Mouse (Mus musculus) layer of hippocampus, adult 9-11 months (tissue): ENCODE data around the gene Ntng1.

Experiments
- DNase-seq: peaks from one replicate; pipeline ENCODE4 v3.0.0; 2022

Gene Ntng1

DNA sequence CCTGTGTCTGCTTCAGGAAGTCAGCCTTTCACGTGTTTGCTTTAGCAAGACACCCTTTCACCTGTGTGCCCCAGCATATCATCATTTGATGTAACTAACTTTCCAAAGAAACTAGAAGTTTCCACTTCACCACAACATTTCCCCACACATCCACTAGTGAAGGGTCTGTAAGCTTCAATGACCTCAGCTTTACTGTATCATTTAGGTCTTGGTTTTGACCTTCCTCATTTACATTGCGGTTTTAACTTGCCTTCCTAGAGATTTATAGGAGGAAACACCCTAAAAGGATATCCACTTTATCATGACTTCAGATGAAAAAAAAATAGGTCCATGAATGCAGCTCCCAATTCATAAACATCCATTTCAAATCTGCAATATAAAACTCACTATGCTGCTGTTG lies 89.7 kb downstream of the Ntng1 start:
- DNase-seq, result no peak

DNA sequence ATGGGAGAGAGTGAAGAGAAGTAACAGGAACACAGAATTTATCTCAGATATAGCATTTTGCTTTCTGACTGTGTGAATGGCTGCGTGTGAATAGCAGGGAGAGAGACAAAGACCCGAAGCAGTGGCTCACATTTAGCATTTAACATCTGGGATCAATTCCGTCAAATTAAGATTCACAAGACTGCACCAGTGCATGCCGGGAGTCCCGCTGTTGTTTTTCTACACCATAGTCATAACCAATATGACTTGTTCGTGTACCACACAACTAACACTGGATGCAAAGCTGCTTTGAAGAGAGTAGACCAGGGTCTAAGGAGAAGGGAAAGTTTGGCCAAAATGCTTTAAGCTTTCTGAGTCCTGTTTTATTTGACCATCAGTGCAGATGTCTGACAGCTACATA lies 95.7 kb downstream of the Ntng1 start:
- DNase-seq, result no peak

DNA sequence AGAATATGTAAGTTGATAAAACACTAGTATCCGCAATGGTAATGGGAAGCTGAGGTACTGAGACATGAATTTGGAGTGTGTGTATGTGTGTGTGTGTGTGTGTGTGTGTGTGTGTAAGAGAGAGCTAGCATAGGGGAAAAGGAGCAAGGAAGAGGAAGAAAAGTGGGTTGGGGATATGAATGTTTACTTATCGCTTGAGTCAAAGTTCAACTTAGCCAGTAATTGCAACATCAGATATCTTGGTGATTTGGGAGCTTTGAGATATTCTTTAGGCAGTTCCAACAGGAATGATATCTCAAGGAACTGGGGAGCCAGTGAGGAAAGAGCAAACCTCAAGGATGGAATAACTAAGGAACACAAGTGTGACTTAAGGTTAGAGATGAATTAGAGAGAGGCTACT lies 97.1 kb downstream of the Ntng1 start:
- no peak for DNase-seq

DNA sequence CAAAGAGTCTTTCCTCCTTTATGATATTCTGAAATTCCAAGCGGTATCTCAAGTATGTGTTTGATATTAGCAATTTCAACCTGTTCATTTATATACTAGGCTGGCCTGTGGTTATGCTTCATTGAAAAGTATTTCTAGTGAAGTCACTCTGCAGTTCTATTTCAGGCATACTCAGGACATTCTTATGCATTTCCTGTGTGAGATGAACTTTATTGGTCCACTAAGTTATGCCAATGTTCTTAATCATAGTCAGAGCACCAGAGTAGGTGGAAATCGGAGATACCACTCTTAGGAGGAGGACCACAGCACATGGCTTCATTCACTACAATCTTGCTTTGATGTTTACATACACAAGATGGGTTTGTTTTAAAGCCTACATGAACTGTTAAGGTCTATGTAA lies 99.6 kb downstream of the Ntng1 start:
- DNase-seq, result no peak

DNA sequence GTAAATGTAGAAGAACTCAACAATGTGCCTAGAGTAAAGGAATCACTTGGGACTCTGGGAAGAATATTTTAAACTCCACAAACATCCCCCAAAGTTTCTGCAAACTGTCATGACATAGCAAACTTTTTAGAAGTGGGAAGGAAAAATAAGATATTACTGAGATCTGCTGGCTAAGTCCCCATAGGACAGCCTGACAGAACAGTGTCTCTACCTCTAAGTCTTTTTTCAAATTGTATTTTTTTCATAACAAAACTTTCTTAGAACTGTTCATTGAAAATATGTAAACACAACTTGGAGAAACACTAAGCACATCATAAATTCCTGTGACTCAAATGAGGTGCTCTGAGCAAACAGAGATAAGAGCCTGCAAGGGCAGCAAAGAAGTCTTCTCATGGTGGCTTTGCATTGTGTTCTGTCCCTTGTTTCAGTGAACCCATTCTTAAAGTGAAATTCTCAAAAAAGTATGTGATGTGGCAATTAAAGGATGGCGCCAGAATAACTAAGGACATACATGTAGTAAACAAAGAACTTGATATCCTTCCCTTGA lies 100.1 kb downstream of the Ntng1 start:
- DNase-seq, result no peak

DNA sequence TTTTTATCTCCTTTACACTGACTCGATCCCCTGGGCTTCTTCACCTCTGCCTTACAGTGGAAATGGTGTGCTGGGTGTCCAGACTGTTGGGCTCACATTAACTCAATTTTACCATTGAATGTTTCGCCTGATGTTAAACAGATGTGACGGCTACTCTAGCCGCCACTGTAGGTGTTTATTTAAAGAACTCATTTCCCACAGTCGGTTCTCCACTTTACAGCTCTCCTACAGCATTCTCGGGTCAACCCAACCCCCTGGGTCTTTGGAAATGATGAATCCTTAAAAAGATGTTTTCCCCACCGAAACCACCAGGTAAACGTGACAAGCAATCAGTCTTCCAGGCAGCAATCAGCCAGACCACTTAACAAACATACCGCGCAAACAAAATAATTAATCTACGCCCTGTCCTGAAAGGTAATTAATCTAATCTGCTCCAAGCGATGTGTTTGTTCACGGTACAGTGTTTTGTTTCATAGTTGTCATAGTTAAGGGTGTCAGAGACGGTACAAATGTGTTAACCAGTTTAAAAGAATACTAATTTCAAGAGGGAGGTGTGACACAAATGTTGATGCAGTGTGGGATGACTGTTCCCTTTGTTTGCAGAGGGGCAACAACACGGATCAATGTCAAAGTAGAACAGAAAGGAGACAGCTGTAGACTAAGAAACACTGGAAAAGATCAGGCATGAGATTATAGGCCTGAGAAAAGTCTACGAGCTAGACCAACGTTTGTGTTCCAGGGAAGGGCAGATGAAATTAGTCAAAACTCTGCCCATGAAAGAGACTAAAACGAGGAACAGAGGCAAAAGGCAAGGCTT lies 120.8 kb downstream of the Ntng1 start:
- DNase-seq, result no peak

DNA sequence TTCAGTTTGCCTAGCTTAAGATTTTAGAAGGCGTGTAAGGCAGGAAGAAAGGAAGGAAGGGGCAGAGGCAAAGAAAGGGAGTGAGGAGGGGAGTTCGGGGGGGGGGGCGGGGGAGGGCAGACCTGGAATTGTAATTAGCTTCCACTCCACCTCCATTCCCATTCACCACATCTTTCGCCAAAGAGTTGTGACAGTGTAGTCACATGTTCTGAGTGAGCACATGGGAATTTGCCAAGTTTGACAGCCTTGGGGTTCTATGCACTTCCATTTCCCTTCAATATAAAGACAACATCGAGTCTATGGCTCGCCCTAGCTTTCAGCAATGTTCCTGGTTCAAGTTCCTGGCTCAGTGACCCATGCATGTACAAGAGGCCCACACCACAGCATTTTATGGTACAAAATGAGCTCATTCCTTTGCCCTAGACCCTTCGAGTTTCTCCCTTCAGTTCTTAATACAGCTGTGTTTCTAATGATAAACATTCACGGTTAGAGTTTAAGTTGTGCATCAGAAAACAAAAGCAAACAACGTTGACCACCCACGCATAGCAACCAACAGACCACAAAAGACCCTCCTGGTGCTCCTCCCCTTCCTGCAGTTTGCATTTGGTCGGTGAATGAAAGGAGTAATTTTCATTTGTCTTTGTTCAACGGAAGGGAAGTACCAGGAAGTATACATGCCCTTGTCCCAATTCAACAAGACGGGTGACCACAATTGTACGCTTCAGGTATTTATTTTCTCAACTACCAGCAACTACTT lies 132.8 kb downstream of the Ntng1 start:
- DNase-seq, result no peak

DNA sequence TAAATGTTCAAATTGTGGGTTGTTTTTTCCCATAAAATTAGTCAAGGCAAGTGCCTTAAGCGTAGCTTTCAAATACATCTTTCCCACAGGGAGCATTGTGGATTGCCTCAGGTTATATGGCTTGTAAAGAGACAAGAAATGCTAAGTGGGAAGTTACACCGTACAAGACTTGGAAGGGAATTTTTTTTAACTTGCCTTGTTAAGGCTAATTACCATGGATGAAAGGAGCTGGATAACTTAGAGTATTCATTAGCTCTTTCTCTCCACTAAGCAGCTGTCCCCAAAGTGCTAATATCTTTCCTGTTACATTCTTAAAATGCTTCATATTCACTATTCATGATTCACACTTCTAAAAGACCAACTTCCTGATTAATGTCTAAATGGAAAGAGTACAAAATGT lies 133.4 kb downstream of the Ntng1 start:
- DNase-seq, result no peak

DNA sequence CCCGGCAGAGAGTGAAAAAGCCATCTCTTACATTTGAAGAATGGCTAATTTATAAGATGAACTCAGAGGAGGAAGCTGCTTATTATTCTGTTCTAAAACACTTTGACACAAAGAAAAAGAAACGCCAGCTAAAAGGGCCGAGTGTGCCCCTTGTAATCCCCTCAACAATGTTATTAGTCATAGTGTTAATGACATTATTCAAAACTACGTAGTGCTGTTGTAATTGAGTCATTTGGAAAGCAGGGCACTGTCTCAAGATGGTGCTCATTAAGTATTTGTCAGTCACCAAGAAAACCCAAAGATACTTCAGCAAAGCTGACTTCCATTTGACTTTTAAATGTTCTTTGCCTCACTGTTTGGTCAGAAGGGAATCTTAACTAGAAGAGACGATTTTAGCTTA lies 143.5 kb downstream of the Ntng1 start:
- no peak for DNase-seq

DNA sequence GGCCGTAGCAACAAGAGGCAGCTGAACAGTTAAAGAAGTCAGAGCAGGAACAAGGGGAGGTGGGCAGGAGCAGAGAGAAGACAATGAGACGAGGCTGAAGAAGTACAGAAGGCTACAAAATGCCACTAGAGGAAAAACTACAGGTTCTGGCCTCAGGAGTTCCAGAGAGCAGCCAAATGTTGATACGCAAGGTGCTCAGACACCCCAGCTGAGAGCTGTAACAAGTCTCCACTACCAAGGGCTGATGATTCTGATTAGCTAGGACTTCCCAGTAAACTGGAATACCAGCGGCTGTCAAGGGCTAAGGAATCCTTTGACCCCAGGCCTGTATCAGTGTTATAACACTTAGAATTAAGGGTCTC lies 148.2 kb downstream of the Ntng1 start:
- no peak for DNase-seq

DNA sequence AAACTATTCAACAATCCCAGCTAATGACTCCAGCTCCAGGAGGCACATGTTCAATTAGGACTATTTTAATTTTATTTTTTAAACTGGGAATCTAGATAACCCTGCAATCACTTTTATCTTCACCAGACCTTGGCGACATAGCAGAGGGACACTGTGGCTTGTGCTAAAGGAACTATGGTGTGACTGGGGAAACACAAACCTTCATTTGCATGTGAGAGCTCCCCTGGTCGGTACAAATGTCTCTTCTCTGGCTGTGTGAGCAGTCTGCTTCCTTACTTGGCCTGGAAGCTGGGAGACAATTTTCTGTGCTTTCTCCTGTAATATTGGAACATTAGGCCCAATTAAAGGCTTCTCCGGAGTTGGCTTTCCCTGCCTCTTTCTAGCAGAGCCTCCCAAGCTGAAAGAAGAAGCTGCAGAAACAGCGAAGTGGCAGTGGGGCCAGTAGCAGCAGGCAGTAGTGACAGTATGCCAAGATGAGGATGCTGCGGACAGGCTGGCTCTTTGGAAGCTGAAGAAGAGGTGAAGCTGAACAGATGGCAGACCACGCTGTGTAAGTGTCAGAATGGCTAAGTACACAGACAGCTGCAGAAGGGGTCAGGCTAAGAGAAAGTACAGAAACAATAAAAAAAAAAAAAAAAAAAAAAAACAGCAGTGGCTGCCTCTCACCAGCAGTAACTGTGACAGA lies 148.7 kb downstream of the Ntng1 start:
- peak; percentile 15 for DNase-seq

DNA sequence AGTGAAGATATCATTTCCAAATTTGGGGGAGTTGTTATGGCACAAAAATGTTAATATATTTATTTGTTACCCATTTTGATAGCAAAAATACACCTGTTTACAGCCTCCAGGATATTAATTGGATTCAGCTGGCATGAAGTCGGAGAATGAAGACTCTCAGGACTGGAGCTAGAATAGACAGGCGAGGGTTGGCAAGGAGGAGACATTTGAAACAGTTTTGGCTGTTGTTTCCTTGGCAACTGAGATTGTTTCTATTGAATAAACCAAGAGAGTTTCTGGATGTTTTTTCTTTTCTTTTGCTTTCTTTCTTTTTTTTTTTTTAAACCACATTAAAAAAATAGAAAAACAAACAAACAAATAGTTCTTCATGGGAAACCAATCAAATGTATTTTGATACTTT lies 159.7 kb downstream of the Ntng1 start:
- no peak for DNase-seq

DNA sequence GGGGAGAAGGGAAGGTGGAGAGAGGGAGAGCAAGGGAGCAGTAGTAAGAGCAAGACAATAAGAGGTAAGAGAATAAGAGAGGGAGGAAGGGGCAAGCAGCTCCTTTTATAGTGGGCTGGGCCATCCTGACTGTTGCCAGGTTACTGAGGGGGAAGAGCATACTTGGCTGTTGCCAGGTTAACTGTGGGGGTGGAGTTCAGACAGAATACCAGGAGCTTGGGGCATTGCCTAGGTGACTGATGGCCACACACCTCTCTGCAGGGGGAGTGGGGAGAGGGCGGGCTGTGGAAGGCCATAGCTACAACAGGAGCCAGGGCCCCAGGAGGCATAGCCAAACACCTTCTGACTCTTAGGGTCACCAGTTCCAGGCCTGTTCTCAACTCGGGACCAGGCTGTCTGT lies 166.2 kb downstream of the Ntng1 start:
- DNase-seq, result no peak

DNA sequence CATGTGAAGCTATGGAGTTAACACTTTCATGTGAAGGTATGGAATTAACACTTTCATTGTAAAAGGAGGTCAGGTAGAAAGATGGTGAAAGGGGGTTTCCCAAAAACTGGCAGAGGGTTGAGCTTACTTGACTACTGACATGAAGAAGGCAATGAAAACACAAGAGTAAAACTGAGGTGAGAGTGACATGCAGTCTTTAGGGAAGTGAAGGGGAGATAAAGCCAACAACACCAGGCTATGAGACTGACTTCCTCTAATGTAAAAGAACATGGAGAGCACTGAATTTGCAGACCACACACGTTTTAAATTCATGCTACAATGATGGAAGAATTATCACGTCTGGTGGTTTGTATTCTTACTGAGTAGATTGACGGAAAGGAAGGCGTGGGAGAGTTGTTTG lies 168.7 kb downstream of the Ntng1 start:
- DNase-seq, result no peak

DNA sequence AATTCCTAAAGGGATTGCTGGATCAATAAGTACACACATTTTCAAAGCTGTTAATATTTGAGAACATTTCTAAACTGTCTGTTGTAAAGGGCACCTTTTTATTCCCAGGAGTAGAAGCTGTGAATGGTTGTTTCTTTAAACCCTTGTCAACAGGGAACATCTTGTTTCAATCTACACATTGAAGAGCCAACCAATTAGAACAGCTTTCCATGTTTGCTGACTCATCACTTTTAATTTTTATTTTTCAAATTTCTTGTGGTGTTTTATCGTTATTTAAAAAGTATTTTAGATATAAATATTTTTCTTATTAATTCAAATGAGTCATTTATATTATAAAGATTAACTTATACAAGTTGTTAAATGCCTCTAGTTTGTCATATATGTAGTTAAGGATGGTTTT lies 172.3 kb downstream of the Ntng1 start:
- DNase-seq, result no peak

DNA sequence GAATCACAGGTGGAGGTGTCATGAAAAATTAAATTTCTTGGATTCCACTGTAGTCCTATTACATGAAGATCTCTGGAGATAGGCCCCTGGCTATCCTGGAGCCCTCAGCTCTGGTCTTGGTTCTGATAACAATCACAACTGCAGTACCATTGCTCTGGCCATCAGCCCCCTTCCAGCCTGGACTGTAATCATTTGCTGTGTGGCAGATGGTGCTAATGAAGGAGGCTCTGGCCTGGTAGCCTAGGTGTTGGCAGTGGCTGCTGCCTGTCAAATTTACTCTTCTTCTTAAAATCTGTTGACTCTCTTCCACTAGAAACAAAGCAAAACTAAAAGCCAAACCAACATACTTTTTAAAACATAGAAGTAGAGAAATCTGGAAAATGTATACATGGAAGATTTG lies 173.6 kb downstream of the Ntng1 start:
- no peak for DNase-seq

DNA sequence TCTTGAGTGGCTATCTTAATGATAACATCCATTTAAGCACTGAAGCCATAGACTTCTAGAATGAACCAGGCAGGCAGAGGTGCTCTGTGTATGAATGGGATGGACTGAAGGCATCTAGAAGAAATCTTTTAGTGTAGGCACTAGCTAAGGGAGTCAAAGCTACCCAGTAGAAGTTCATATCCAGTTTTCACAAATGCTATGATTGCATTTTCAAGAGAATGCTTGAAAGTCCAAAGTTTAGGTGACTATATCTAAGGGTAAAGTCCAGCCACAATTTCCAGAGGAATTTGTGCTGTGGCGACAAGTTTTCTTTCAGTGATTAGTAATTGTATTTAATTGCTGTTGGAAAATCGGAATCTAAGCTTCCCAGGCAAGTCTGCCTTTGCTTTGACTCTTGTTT lies 181.2 kb downstream of the Ntng1 start:
- DNase-seq, result no peak

DNA sequence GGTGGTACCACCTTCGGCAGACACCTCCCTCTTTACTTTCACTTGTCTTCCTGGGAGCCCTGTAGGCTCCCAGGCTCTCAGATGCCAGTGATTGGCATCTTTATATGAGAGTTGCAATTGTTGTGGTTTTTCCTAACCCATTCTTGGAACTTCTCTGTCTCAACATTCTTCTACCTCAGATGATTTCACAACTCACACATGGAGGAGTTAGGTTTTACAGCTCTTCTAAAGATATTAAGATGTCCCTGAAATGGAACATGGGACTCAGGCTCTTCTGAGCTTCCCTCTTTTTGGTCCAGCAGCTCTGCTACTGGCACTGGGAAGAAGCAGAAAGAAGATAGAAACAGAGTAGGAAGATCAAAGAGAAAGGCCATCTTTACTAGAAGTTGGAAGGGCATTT lies 200.9 kb downstream of the Ntng1 start:
- no peak for DNase-seq

DNA sequence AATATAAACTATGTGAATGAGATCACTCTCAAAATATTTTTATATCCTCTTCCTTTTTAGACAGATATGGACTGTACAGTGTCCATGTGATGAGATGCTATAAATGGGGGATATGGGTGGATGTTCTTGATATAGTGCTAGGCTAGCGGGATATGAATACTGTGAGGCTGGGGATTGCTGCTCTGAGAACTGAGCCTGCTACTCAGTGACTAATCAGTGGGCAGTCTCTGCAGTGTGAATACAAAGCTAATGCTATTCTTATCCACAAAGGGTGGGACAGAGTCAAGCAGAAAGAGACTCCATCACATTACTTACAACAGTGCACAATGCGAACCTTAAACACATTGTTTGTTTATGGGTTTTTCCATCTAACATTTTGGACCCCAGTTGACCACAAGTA lies 206.2 kb downstream of the Ntng1 start:
- no peak for DNase-seq

DNA sequence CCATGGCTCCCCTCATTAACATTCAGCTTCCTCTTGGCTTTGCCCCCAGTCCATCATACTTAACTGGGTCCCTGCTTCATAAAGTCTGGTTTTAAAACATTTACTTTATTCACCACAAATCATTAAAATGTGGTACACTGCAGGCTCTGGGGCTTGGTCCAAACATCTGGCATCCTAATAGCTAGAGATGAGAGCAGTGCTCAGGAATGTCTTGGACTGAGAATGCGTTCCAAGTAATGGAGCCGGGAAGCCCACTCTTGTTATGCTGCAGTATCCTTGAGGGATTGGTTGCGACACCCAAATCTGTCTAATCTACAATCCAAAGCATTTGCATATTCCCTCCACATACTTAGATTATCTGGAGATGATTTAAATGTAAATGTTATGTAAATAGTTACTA lies 207.5 kb downstream of the Ntng1 start:
- DNase-seq, result no peak

DNA sequence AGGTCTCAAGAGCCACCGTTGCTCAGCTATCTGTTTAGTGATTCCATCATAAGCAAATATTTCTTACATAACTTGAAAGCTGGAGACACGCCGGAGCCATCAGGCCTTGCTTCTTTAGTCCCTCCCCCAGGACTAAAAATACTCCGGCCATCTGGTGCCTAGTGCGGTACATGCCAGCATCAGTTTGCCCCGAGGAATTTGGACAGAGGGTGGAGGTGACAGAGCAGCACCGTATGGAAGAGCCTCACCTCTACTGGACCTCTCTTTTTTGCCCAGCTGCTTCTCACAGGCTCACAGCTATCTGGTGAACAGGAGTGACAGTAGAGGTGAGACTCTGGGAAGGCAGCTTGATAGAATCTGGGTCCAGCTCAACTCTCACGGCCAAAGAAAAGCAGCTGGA lies 211.6 kb downstream of the Ntng1 start:
- peak; percentile 68 for DNase-seq

DNA sequence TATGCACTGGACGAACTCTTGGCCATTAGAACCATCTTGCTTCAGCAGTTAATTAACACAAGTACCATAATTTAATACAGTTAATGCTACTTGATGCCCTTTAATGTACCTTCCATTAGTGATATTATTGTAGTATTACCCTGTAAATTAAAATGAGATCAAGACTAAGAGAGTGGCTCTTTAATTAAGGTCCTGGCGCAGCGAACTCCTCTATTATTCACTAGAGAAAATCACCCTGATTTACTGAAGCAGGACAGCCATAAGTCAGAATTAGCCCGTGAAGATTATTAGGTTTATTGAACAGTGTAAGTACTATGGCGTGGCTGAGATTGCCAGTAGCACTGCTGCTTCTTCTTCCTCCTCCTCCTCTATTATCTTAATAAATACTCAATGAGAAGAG lies 212.8 kb downstream of the Ntng1 start:
- no peak for DNase-seq

DNA sequence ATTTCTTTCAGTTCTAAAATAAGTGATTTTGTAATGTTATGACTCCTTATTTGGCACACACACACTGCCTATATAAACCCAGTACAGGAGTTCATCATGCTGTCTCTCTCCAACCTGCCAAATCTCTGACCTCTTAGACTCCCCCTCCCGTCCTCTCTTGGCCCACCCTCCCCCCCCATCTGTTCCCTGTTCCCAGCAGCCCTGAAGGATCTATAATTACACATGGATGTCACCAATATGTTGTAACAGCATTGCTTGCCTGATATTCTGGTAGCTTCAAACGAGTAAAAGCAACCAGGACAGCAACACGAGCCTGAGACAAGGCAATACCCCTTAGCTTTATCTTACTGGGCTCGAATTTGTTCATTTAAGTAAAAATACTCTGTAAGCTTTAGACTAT lies 220.0 kb downstream of the Ntng1 start:
- peak; percentile 43 for DNase-seq

DNA sequence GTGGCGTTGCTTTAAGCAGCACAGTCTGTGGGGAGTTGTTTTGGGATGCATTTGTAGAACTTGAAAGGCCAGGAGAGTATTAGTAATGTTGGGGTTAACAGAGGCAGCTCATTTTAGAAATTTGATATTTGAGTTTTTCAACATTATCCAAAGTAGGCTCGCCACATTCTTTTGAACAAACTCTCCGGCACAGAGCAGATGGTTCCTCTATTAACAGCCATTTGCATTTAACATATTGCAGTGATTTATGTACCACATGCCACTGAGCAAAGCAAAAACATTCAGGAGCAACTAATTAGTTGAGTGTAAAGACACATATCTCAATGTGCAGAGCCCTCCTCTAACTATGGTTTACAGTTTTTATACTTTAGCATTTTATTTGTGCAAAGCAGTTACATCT lies 224.8 kb downstream of the Ntng1 start:
- peak; percentile 61 for DNase-seq
